Mouse (Mus musculus) cerebellum, adult 11-12 months (tissue): ENCODE results near the gene Tex13c2.

Experiments used
- DNase-seq: peaks from one replicate; pipeline ENCODE4 v3.0.0; 2022

Gene Tex13c2

DNA sequence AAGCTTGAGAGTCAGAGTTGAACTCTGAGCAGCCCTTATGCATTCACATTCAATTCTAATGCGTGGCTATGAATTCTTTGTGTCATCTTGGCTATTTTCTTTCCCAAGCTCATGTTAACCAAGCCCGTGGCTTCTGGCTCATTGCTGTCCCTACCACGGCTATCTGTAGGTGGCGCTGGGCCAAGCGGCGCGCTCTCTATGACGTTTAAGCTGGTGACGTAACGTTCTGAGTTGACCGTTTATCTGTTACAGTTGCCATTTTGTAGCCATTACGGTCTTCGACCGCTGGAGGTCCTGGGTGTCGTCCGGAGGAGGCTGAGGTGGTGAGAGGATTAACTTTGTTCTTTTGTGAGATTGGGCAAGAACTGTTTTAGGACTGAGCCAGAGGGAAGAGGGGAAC, at the start of gene Tex13c2:
Gene Tex13c2, plus strand, starts transcription at position 246 of the 400 bp plus-strand sequence.
- peak; percentile 3 for DNase-seq

DNA sequence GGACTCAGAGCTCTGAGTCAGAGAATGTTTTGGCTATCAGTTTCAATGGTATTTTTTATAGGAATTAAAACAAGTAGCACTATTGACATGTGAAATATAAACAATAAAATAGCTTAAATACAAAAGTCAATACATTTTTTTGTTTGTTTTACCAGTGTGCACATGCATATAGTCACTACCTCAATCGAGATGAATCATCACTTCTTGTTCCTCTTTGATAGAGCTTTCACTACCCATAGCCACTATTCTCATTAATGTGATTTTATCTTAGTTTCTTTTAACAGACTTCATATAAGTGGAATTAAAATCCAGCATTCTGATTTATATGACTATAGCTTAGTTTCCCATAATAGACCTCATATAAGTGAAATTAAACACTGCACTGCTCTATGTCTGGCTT, 39.2 kb upstream of the Tex13c2 start:
- no peak for DNase-seq

DNA sequence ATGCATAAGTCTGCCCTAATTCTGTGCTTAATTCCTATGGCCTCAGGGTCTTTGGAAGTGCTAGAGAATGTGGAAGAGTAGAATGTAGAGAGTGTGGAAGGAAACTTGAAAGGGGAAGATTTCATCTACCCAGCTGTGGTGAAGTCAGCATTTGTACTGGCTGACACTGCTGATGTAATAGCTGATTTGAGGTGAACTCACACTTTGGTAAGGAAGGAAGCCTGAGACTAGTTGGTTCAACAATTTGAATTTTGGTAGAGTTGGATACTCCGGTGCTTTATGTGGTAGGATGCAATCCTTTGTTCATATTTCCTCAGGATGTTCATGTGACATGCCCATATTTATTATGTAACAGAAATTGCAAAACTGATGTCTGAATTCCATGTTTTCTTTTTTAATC, 36.5 kb upstream of the Tex13c2 start:
- no peak for DNase-seq

DNA sequence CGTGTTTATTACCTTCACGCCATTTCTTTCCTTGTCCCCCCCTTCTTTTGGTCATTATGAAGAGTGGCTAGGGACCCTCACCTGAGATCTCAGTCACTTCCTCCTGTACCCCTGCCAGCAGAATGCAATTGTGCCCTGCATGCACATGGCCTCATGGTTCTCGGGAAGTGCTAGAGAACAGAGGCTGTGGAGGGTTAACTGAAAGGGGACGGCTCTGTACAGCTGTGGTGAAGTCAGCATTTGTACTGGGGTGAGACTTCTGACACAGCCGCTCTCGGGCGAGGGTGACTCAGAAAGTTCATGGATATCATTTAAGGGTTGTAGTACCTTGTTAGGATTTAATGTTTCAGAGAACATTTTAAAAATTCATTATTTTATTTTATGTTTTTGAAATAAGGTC, 35.0 kb upstream of the Tex13c2 start:
- DNase-seq, result no peak

DNA sequence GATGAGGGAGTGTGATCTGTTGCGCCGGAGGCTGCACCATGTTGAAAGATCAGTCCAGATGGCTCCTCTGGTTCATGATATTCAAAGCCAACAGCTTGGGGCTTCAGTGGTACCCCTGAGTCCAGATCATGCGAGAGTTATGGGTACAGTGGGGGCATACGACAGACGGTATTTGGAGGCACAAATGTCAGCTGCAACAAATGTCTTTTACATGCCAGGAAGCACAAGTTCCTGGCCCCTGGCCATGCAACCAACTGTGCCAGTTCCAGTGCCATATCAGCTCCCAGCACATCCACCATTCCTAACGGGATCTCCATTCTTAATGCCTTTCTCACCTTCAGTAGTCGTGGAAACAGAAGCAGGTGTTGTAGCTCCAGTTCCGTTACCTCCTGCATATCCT, 845 bp downstream of the Tex13c2 start:
- peak; percentile 51 for DNase-seq

DNA sequence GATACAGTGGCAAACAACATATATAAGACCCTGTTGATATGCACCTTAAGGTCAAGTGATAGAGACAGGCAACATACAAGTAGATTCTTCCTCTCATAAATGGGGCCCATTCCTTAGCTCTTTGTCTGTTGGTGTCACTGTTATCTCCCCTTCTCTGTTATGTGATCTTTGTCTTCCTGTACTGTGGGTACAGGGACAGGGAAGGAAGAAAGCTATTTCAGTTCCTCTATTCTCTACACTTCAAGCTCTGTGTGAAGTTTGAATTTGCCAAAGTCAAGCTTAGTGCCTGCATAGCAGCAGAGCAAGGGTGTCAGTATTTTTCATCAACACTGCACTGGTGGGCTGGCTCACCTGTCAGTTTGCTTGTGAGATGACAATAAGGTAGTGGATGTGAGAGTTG, 11.0 kb downstream of the Tex13c2 start:
- DNase-seq, result no peak

DNA sequence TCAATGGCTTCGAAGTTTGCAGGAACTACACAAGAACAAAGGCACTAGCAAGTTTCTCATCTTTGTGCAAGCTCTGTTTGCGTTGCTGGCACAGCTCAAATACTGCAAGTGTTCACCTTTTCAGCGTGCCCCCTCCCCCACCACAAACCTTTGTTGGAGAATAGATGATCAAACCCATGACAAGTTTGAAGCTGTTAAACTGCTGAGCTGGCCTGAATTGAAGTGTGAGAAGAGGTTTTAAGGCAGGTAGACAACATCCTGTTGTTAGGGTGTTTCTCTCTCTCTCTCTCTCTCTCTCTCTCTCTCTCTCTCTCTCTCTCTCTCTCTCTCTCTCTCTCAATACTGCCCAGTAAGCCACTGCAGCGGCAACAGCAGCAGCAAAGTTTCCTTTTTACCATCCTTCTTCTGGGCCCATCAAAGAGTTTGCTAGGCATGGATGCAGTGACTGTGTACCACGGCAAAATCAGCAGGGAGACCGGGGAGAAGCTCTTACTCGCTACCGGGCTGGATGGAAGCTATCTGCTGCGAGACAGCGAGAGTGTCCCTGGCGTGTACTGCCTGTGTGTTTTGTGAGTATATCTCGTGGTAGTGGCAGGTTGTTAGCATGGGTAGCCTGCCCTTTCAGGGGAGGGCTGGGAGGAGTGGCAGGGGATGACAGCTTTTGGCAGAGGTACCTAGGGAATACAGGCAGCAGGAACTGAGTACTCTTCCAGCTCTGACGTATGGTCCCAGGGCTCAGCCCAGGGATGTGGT, 13.0 kb downstream of the Tex13c2 start, which contains the start of gene Sh2d1a:
Gene Sh2d1a, plus strand, starts transcription at position 163 of the 753 bp plus-strand sequence.
- no peak for DNase-seq

DNA sequence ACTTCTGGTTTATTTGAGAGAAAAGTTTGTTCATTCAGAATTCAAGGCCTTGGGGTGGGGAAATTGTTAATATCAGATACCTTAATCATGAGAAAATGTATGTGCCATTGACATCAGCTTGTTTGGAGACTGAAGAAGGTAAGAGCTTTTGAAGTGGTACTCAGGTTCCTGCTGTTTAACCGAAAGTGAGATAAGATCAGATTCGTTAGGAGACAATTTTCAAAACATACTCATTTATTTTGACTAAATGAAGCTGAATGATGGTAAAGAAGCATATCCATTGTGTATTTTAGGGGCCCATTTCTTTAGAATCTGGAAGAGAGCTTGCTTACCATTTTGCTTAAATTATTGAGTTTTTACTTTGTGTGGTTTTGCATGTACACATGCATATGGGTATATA, 21.6 kb downstream of the Tex13c2 start:
- no peak for DNase-seq

DNA sequence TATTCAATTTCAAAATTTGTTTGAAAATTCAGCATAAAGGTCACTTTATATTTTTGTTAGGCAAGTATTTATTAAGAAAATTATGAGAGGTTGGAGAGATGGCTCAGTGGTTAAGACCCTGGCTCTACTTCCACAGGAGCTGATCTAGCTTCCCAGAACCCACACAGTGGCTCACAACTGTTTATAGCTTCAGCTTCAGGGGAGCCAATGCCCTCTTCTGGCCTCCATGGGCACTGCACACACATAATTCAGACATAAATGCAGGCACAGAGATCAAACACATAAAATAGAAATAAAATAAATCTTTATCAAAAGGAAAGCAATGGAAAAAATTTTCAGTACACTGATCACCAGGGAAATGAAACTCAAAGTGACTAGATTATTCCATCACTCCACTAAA, 23.1 kb downstream of the Tex13c2 start:
- no peak for DNase-seq

DNA sequence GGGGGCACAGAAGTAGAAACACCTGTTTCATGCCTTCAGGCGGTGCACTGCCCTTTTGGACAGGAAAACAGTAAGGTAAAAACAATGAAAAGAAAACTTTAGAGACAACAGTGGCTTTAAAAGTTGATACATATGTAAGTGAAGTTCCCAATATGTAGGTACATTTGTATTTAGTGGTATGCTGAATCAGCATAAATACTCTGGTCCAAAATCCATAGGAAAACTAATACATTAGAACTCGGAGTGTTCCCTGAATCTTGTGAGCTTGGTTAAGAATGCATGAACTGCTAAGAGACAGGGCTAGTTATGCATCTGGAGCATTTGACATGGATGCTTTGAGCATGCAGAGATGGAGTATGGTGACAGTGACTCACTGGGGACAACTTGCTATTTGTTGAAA, 33.4 kb downstream of the Tex13c2 start:
- DNase-seq, result no peak

DNA sequence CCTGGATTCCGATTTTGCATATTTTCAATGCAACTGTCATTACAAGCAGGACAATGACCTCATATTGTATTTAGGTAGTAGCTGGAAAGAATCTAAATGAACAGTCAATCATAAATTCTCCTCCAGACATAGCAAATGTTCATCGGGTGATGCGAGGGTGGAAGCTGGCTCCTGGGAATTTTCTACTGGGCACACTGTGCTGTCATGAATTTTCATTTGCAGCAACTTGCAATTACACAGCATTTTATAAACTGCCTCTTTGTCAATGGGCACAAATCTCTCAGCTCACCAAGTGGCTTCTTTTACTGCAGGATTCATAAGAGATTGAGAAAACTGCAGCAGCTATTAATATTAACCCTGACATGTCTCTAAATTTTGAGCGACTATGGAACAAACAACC, 41.2 kb downstream of the Tex13c2 start:
- no peak for DNase-seq

DNA sequence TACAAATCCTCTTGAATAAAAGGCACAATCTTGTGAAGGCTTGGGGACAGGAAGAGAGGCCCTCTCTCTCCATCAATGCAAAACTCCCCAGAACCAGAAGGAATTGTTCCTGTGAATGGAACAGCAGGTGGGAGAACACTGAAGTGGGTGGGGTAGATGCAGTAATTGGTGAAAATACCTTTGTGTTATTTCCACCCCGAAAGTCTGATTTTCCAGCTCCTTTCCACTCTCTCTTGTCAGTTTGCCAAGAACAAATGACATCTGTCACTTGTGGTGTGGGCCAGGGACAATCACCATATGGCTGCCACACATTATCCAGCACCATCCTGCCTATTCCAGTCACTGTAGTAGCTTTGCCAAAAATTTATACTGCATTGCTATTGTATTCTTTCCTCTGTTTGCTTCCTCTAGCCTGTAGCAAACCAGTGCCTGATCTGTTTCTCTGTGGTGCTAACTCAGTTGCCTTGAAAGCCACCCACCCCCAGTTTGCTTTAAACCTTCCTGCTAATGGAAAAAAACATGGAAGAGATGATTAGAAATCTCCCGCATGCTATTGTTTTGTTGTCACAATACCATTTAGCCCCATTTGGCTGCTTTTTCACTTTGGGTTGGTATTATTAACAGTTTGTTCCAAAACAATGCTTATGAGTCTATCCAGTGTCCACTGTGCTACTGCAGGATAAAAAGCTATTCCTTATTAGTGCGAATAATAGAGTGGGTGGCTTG, 50.7 kb downstream of the Tex13c2 start:
- DNase-seq, result peak; percentile 88

DNA sequence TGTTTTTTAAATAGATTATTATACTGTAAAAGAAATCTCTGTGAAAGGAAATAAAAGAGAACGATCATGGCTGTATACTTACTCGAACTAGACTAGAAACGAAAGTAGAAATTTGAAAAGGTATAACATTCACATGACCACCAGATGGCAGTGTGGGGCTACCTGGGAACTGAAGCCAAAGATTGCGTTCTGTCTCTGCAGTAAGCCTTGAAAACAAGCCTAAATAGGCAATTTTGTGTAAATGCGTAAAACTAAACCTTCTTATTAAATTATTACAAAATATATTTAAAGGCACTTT, 51.2 kb downstream of the Tex13c2 start:
- DNase-seq, result peak; percentile 71
